Comparison of ENCODE assay signal across 15 mouse cellular contexts in genomic region chr13:20798536-20798935, GRCm38 (mm10). TPM values are rescaled to one million over a fixed set of nuclear protein-coding genes. Genes with fewer than 3 reads are reported as not detected.
"Had no signal": no experiment of that assay in that cellular context is flagged by ENCODE, and none has a peak within 500 bp of the region (broad histone marks: within the 10 kb centered on the region; RNA-seq: fewer than 3 reads in every experiment).

No protein-coding gene starts in this region.

- H3K27me3 ChIP-seq: intestine, embryonic 15.5 days; kidney, embryonic 15.5 days; megakaryocyte, embryonic 14.5 days; midbrain, embryonic 13.5 days; neural tube, embryonic 13.5 days had no signal

- ATAC-seq: intestine, embryonic 15.5 days; midbrain, embryonic 13.5 days; midbrain, embryonic 16.5 days had no signal

- H3K9ac ChIP-seq: intestine, embryonic 15.5 days; kidney, embryonic 15.5 days; liver, embryonic 14.5 days; midbrain, embryonic 13.5 days; neural tube, embryonic 13.5 days had no signal

- H3K9me3 ChIP-seq: intestine, embryonic 15.5 days; kidney, embryonic 15.5 days; megakaryocyte, embryonic 14.5 days; midbrain, embryonic 10.5 days; midbrain, embryonic 13.5 days; neural tube, embryonic 13.5 days had no signal

- H3K4me1 ChIP-seq: intestine, embryonic 15.5 days; midbrain, embryonic 13.5 days; neural tube, embryonic 13.5 days had no signal

- H3K4me2 ChIP-seq: intestine, embryonic 15.5 days; kidney, embryonic 15.5 days; midbrain, embryonic 13.5 days; neural tube, embryonic 13.5 days had no signal

- DNase-seq: kidney, adult 18-20 months; kidney, postnatal 25 days; left cerebral cortex, postnatal 4 days; lung, adult 18-20 months; thymus, adult 18-20 months; thymus, postnatal 25 days had no signal

- H3K27ac ChIP-seq: intestine, embryonic 15.5 days; kidney, embryonic 15.5 days; liver, embryonic 14.5 days; midbrain, embryonic 10.5 days; midbrain, embryonic 13.5 days; neural tube, embryonic 13.5 days had no signal

- H3K4me3 ChIP-seq: intestine, embryonic 15.5 days; kidney, embryonic 15.5 days; megakaryocyte, embryonic 14.5 days; midbrain, embryonic 10.5 days; midbrain, embryonic 13.5 days; myocyte; neural tube, embryonic 13.5 days had no signal

- H3K36me3 ChIP-seq: intestine, embryonic 15.5 days; kidney, embryonic 15.5 days; midbrain, embryonic 10.5 days; midbrain, embryonic 13.5 days; neural tube, embryonic 13.5 days had no signal

RNA-seq across cellular contexts. Expression of gene Aoah, which starts 4.6 kb away (rescaled TPM):
- polyA plus RNA-seq: myocyte had no signal
